Comparison of ENCODE assay signal across 11 mouse cellular contexts in genomic region chr10:61357658-61358057, GRCm38 (mm10). TPM values are rescaled to one million over a fixed set of nuclear protein-coding genes. Genes with fewer than 3 reads are reported as not detected.
DNase-seq lines count a peak whose midpoint lies in the region; ATAC-seq and TF ChIP-seq lines count a peak whose summit lies in the region.
"Had no signal": no experiment of that assay in that cellular context is flagged by ENCODE, and none has a peak within 500 bp of the region (broad histone marks: within the 10 kb centered on the region; RNA-seq: fewer than 3 reads in every experiment).

No protein-coding gene starts in this region.

- peak; percentile 62; the same call in 1 of the 2 replicates for TF ChIP-seq EP300 in heart, adult 2 months (IDR thresholded peaks at IDR 0.05; ENCODE audit: insufficient read depth, low read depth, low read length)

- no peak for DNase-seq in kidney, adult 11 months
- peak; percentile 66 to 77 for DNase-seq in heart, adult 2 months
- DNase-seq in intestine, embryonic 14.5 days (ENCODE audit: low spot score) = peak; percentile 58
- DNase-seq in lung, postnatal 4 days = peak; percentile 45 to 86
- DNase-seq in layer of hippocampus, adult 8-10 months (ENCODE audit: low spot score in 2 of 2) = no peak
- no peak for DNase-seq in right cerebral cortex, postnatal 14 days
- DNase-seq: layer of hippocampus, adult 9-11 months; right cerebral cortex, postnatal 4 days; thymus, adult 2 months had no signal

- 0 out of 2 replicates have a peak, but pooled peaks have one; percentile 57 for ATAC-seq in kidney, embryonic 16.5 days (ENCODE audit: low FRiP score, low TSS enrichment)
- ATAC-seq in intestine, embryonic 14.5 days (replicated peaks; ENCODE audit: low FRiP score, low TSS enrichment, low read depth) = no peak

- no peaks in the 10 kb centered on the region for H3K9me3 ChIP-seq in kidney, embryonic 16.5 days (ENCODE audit: low read length)
- no peaks in the 10 kb centered on the region for H3K9me3 ChIP-seq in intestine, embryonic 14.5 days (ENCODE audit: control insufficient read depth, low read length)
- H3K9me3 ChIP-seq: neural tube, embryonic 12.5 days had no signal

- H3K36me3 ChIP-seq in kidney, embryonic 16.5 days (ENCODE audit: insufficient read depth, low read length) = peaks cover 13% of the 10 kb centered on the region
- H3K36me3 ChIP-seq in heart, adult 2 months (ENCODE audit: control insufficient read depth, insufficient read depth, low read length) = no peaks in the 10 kb centered on the region
- peaks cover 6% of the 10 kb centered on the region for H3K36me3 ChIP-seq in intestine, embryonic 14.5 days (ENCODE audit: control insufficient read depth, insufficient read depth, low read length)
- H3K36me3 ChIP-seq: neural tube, embryonic 12.5 days had no signal

- peaks cover 5% of the 10 kb centered on the region; the same call in 1 of the 2 replicates for H3K4me1 ChIP-seq in kidney, embryonic 16.5 days (ENCODE audit: insufficient read depth, low read length)
- H3K4me1 ChIP-seq in heart, adult 2 months (ENCODE audit: control insufficient read depth, insufficient read depth, low read length) = peaks cover 27% of the 10 kb centered on the region
- H3K4me1 ChIP-seq in intestine, embryonic 14.5 days (replicated peaks; ENCODE audit: control insufficient read depth, insufficient read depth, low read length) = peaks cover 15% of the 10 kb centered on the region
- H3K4me1 ChIP-seq: neural tube, embryonic 12.5 days had no signal

- WGBS in kidney, embryonic 16.5 days = 49% methylated on average over 8 of the region's 8 CpGs
- 21% methylated on average over 8 of the region's 8 CpGs for WGBS in heart, adult 2 months
- WGBS in intestine, embryonic 14.5 days = 37% methylated on average over 8 of the region's 8 CpGs

- peaks cover 5% of the 10 kb centered on the region for H3K79me2 ChIP-seq in heart, adult 2 months (replicated peaks; ENCODE audit: control insufficient read depth, insufficient read depth, low read length)

- no peak for TF ChIP-seq POLR2A in heart, adult 2 months (IDR thresholded peaks at IDR 0.05; ENCODE audit: insufficient read depth, low read depth, low read length)

- H3K4me2 ChIP-seq in kidney, embryonic 16.5 days (replicated peaks; ENCODE audit: low read depth, low read length) = no peak overlapping the region
- H3K4me2 ChIP-seq in intestine, embryonic 14.5 days (ENCODE audit: low read length) = no peak overlapping the region
- H3K4me2 ChIP-seq: neural tube, embryonic 12.5 days had no signal

- no peak overlapping the region for H3K4me3 ChIP-seq in kidney, embryonic 16.5 days (ENCODE audit: low read length)
- no peak overlapping the region for H3K4me3 ChIP-seq in heart, adult 2 months
- H3K4me3 ChIP-seq in intestine, embryonic 14.5 days (ENCODE audit: low read depth, low read length) = no peak overlapping the region
- H3K4me3 ChIP-seq: neural tube, embryonic 12.5 days had no signal

- TF ChIP-seq CTCF in heart, adult 2 months (IDR thresholded peaks at IDR 0.05) = peak; percentile 62

- H3K27ac ChIP-seq in kidney, embryonic 16.5 days (ENCODE audit: low read length) = no peak overlapping the region
- H3K27ac ChIP-seq in heart, adult 2 months = peak overlapping the region; percentile 52
- no peak overlapping the region for H3K27ac ChIP-seq in intestine, embryonic 14.5 days (ENCODE audit: low read depth)
- H3K27ac ChIP-seq: neural tube, embryonic 12.5 days had no signal

- no peak overlapping the region for H3K9ac ChIP-seq in kidney, embryonic 16.5 days (replicated peaks; ENCODE audit: low read length)
- H3K9ac ChIP-seq in heart, adult 2 months (ENCODE audit: low read depth, low read length) = no peak overlapping the region
- H3K9ac ChIP-seq in intestine, embryonic 14.5 days (ENCODE audit: low read length) = no peak overlapping the region
- H3K9ac ChIP-seq: neural tube, embryonic 12.5 days had no signal

- intact Hi-C loops in heart, adult 2 months (cut with DNase I) = no loop called here

- H3K27me3 ChIP-seq in kidney, embryonic 16.5 days (ENCODE audit: insufficient read depth, low read length) = no peaks in the 10 kb centered on the region
- H3K27me3 ChIP-seq in heart, adult 2 months (ENCODE audit: control insufficient read depth, insufficient read depth, low read length) = no peaks in the 10 kb centered on the region
- no peaks in the 10 kb centered on the region for H3K27me3 ChIP-seq in intestine, embryonic 14.5 days (replicated peaks; ENCODE audit: control insufficient read depth, insufficient read depth, low read length)
- H3K27me3 ChIP-seq: neural tube, embryonic 12.5 days had no signal

RNA-seq across cellular contexts. Expression of gene Pald1, which starts 25.7 kb away (rescaled TPM):
- polyA plus RNA-seq in kidney, embryonic 16.5 days (2015; fragmentation: Nextera tagmentation; extraction: Ambion mirVana) = 39.5 and 40.2 TPM in 2 replicates
- total RNA-seq in heart, adult 2 months (2021) = 10 to 100 TPM; 15.3 to 17.6 TPM
- polyA plus RNA-seq in heart, adult 2 months (2012; rRNA removed) = 17.7 and 20.4 TPM in 2 replicates
- polyA plus RNA-seq in intestine, embryonic 14.5 days (2014; fragmentation: Nextera tagmentation; extraction: Ambion mirVana) = 18.3 and 19.6 TPM in 2 replicates
- total RNA-seq in layer of hippocampus, adult 8-10 months (2022) = 10 to 100 TPM; 12.8 to 22.5 (median 17.9) TPM

Comparison
In these comparisons a context has a peak if more than half of its experiments do, and no peak if none do; other contexts are left out.
1. DNase-seq: peak in heart, adult 2 months (2 of 2), intestine, embryonic 14.5 days (single experiment) and lung, postnatal 4 days (2 of 2); none in kidney, adult 11 months (single experiment), layer of hippocampus, adult 8-10 months (0 of 2) and right cerebral cortex, postnatal 14 days (single experiment).